Mouse (Mus musculus) hindlimb bud, embryonic 11.5 days (tissue): ENCODE measurements around the gene Nr1h4.

Experiments used
- DNase-seq: peaks from one replicate; pipeline ENCODE4 v3.0.0-alpha.2; 2012; ENCODE audit warnings: low read depth, low spot score; ENCODE audit errors: extremely low spot score

Gene Nr1h4

GRCm38 (mm10) chr10:89522481-89522880 is 10.9 kb downstream of the Nr1h4 start:
- DNase-seq: no peak

DNA sequence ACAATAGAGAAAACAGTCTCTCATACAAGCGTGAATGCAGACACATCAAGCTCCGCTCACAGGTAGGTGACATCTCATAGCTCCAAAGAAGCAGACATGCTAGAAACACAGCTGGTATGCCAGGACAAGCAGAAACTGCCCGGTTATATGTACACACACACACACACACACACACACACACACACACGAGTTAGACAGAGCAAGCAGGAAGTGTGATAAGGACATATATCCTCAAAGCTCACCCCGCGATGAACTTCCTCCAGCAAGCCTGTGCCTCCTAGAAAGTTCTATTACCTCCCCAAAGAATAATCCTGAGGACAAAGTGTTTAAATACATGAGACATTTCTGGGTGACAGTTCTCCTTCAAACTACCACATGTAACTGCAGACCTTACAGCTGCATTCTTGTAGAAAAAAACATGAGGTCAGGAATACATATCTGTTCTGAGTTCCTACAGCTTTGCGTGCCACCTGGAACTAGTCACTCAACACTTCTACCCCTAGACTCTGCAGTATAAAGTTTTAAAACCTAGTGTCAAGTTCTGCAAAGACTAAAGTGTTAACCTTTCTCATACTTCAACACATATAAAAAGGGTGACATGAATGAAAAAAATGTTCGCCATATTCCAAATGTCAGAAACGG is 11.5 kb downstream of the Nr1h4 start:
- no peak for DNase-seq

DNA sequence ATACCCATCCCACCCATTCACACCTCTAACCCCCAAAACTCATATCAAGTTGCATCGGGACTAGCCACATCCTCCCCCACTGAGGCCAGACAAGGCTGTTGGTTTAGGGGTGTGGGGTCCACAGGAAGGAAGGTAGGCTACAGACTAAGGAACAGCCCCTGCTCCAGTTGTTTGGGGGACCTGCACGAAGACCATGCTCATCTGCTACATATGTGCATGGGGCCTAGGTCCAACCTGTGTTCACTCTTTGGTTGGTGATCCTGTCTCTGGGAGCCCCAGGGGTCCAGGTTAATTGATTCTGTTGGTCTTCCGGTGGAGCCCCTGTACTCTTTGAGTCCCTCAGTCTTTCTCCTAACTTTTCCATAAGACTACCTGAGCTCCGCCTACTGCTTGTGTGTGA is 13.0 kb downstream of the Nr1h4 start:
- DNase-seq: no peak

- no peak for DNase-seq
Measured at GRCm38 (mm10) chr10:89519226-89519625, 14.2 kb downstream of the Nr1h4 start.

- DNase-seq: no peak
Measured at GRCm38 (mm10) chr10:89518365-89518764, 15.0 kb downstream of the Nr1h4 start.

DNA sequence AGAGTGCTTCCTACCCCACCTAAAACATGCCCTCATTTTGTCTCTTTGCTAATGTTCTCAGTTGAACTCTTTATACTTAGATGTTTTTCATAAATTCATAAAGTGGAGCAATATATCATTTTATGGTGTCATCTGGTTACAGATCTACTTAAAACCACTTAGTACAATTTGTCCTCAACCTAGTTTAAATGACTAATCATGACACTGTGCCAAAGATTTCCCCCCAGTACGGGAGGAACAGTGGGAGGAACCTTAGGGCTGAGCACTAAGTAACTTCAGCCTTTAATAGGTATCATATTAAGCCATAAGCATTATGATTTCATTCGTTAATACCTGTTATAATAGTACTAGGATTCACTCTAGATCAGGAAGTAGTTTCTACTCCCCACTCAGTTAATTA is 17.6 kb downstream of the Nr1h4 start:
- DNase-seq: no peak

DNA sequence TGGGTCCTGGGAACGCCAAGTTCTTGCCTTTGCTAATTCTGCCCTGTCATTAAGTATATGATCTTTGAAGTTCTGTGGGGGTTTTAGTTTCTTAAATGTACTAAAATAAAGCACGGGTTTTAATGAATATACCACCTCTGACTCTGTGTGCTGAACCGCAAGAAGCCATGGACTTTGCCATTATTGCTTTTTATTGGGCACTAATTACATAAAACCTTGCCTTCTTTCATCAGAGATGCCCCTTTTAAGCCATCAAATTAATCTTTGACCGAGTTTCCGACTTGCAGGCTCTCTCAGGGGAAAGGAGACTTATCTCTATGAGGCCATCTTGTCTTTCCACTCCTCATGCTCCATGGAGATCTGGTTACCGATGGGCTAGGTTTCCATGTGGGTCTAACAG is 20.8 kb downstream of the Nr1h4 start:
- no peak for DNase-seq

DNA sequence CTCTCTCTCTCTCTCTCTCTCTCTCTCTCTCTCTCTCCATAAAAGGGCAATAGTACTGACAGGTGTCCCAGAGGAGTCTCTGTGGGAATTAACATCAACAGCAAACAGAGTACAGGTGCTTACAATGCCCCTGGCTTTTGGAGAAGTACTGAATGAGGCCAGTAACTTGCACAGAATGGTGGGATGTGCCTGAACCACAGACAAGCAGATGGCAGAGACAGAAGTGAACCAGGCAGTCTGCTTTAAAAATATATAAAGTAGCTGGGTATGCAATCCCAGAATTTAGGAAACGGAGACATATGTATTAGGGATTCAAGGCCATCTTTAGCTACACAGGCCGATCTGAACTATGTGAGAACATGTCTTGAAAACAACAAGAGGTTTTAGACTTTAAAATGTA is 22.8 kb downstream of the Nr1h4 start:
- no peak for DNase-seq

DNA sequence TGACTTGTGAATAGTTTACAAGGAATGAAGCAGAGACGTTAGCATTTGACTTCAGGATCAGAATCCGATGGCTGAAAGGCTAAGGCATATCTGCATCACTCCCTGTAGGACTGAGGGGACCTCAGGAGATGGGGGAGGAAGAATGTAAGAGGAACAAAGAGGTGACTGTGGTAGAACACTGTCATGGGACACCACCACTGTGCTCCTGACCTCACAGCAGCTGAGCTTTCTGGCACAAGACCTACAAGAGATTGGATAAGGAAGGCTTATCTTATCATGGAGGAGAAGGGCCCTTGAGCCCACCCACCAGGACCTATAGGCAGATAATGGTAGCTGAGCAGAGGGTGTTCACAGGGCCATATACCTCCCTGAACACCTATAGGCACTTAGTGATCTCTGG is 24.8 kb downstream of the Nr1h4 start:
- DNase-seq: no peak

- no peak for DNase-seq
Measured at GRCm38 (mm10) chr10:89506479-89506878, 26.9 kb downstream of the Nr1h4 start.

DNA sequence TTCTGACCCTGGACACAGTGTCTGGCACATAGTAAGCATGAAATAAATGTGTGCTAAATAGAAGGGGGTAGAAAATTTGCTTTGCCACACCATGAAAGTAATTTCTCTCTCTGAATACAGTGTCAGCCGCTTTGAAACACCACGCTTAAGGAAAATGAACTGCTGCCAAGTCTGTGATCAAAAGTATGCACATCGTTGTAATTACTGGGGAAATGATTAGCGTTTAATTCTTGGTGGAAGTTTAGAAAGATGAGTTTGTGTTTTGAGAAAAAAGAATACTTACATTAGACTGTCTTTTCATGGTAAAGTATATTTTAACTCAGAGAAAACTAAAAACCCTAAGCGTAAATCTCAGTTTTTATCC is 27.8 kb downstream of the Nr1h4 start:
- DNase-seq: no peak

DNA sequence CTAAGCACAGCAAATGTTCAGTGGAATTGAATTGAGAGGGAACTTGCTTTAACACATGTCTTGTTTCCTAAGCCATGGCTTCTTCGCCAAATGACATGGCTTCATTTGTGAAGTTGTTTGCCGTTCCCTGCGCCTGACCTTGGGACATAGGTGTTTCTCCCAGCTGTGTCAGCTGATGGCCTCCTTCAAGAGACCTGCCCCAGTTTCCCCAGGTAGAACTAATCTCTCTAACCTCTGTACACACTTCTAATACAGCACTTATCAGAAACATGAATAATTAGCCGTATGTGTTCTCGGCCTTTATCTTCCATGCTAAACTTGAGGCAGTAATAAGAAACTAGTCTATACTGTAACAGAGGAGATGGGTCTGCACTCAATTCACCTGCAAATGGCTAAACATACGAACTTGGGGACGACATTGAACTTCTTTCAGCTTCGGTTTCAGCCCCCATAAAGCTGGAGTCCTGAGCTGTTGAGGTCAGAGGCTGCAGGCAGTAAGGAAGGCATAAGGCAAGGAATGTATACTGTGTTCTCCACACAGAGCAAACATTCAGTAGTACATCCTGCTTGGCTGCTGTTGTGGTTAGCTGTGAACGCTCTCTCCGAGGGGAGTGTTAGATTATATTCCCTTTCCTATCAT is 28.3 kb downstream of the Nr1h4 start:
- DNase-seq: no peak

DNA sequence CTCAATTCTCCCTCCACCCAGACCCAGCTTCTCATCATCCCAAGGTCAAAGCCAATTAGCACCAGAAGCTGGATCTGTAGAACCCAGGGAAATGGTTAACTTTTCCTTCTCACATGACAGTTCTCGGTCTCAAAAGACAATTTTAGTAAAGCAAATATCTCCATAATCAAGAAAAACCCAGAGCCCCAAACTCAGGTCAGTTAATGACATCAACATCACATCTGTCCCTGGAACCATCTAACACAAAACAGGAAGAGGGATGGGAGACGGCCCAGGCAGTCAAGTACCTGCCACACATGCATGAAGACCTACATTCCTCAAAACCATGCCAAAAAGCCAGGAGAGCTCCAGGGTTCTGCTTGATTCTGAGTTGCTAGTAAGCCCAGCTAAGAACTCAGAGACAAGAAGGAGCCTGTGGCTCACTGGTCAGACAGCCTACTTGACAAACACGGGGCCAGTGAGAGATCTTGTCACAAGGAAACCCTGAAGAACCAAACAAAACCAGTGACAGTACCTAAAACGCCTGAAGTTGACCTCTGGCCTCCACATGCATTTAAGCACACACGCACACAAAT is 30.3 kb downstream of the Nr1h4 start:
- DNase-seq: no peak

DNA sequence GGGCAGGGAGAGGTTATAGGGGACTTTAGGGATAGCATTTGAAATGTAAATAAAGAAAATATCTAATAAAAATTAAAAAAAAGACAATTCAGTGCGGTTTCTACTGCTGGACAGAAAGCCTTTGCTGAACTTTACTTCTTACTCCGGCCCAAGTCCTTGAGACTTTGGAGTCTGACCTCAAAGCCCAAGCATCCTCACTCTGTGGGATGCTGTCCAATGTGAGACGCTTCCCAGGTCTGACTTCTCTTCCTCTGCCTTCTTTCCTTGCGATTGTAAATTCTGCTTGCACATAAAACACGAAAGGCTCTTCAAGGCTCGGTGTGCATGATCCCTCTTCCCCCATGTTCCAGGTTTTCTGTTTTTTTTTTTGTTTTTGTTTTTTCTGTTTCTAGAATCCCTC is 31.5 kb downstream of the Nr1h4 start:
- no peak for DNase-seq

DNA sequence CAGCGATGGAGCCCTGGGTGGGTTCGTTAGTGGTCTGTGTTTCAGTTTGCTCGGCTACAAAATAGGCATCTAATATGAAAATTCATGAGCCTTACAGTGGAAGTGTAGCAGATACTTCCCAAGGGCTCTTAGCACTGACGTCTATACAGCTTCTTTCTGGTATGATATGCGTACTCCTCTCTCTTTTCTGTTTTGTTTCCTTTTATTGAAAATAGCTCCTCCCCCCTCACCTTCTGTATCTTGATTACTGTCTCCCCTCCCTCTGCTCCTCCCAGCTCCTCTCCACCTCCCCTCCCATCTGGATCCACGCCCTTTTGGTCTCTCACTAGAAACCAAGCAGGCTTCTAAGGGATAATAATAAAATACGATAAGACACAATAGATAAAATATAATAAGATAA is 37.8 kb downstream of the Nr1h4 start:
- DNase-seq: no peak

- peak; percentile 10 for DNase-seq
Measured at GRCm38 (mm10) chr10:89491321-89491720, 42.1 kb downstream of the Nr1h4 start.

DNA sequence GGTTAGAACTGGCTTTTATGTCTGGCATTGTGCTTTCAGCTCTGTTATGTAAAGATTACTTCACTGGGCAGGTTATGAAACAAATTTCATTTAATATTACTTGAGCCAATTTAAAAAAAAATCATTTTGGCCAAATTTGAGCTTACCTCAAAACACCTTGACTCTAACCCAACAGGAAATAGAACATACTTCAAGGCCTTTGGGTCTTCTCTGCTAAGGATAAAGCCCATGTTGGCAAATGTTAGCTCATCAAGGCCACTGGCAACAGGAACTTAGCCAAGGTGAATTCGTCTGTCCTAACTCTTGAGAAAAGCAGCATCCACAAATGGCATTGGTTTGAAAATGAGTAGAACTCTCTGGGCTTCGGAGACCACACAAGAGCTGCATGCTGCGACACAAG is 43.1 kb downstream of the Nr1h4 start:
- DNase-seq: no peak

GRCm38 (mm10) chr10:89489459-89489858 is 43.9 kb downstream of the Nr1h4 start:
- DNase-seq: no peak

DNA sequence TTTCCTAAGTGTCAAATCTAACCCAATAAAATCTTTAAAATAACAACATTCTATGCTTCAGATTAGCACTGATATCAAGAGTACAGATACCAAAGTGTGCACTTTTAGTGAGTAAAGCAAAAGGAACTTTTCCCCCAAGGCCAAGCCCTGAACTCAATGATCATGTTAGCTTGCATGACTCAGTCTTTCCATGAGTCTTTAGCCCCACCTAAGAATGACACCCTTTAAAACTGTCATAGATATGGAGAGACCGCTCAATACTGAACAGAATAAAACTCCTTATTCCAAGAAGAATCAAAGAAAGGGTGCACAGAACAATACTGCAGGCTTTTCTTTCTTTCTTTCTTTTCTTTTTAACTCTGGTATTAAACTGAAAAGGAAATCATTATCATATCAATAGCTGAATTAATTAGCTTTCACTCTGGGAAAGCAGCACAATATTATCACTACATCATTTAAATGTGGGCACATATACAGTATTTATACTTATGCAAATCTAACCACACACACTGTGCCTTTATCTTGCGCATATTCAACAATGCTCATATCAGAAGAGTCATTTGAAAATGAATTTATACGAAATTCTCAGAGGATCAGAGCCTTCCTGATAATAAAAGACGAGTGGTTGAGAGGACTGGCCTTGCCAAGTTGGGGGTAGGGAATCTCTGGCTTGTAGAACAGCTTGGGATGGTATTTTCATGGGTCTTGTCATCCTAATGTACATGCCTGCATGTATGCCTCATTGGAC is 46.2 kb downstream of the Nr1h4 start:
- no peak for DNase-seq

DNA sequence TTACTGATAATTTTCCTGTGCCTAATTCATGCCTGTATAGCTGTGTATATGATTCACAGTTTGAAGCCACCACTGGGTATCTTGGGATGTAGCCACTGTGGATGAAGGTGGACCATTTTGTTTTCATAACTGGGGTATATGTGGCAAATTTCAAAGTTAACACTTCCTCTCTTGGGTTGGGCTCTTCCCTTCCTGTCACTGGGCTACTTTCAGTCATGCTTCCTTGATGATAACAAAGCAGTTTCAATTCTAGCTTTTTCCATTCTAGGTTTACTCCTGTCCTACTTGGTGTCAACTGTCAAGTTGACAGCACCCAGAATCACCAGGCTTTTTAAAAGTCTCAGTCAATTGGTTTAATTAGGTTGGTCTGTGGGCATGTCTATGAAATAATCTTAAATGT is 48.5 kb downstream of the Nr1h4 start:
- DNase-seq: no peak

- DNase-seq: no peak
Measured at GRCm38 (mm10) chr10:89483812-89484602, 49.4 kb downstream of the Nr1h4 start.
